Mouse (Mus musculus) hindbrain, embryonic 15.5 days (tissue): ENCODE data around the gene Nol10. TPM values are rescaled to one million over a fixed set of nuclear protein-coding genes. Genes with fewer than 3 reads are reported as not detected.

ENCODE experiments used
- ATAC-seq: fragments of 200-750 bp; cut with Nextera tagmentation; 2 replicates; pipeline ENCODE4 v1.8.0; 2017; ENCODE audit warnings: low read depth, moderate number of reproducible peaks, moderate TSS enrichment; ENCODE audit not compliant: low FRiP score
- H3K27ac ChIP-seq: fragments of 300-500 bp; sonication (generic); replicated peaks from 2 replicates; pipeline ENCODE4 v1.5.1; 2015; ENCODE audit warnings: mild to moderate bottlenecking, inconsistent platforms
- H3K27me3 ChIP-seq: fragments of 300-500 bp; sonication (generic); 2 replicates; pipeline ENCODE4 v1.6.1; 2015; ENCODE audit warnings: control low read depth, inconsistent platforms
- H3K36me3 ChIP-seq: fragments of 300-500 bp; sonication (generic); 2 replicates; pipeline ENCODE4 v1.6.1; 2015; ENCODE audit warnings: control low read depth, inconsistent platforms
- H3K4me1 ChIP-seq: fragments of 300-500 bp; sonication (generic); replicated peaks from 2 replicates; pipeline ENCODE4 v1.6.1; 2015; ENCODE audit warnings: control low read depth, inconsistent platforms
- H3K4me2 ChIP-seq: fragments of 300-500 bp; sonication (generic); 2 replicates; pipeline ENCODE4 v1.6.1; 2015; ENCODE audit warnings: moderate library complexity, mild to moderate bottlenecking, inconsistent platforms
- H3K4me3 ChIP-seq: fragments of 300-500 bp; sonication (generic); 2 replicates; pipeline ENCODE4 v1.5.1; 2015; ENCODE audit warnings: mild to moderate bottlenecking, inconsistent platforms
- H3K9ac ChIP-seq: fragments of 300-500 bp; sonication (generic); 2 replicates; pipeline ENCODE4 v1.6.1; 2015; ENCODE audit warnings: inconsistent platforms
- H3K9me3 ChIP-seq: fragments of 300-500 bp; sonication (generic); 2 replicates; pipeline ENCODE4 v1.6.1; 2016; ENCODE audit warnings: control low read depth, inconsistent platforms
- WGBS: fragments of 180-500 bp; shearing (Covaris S2); methylation state at CpG from one replicate; pipeline ENCODE4 v1.1.7; 2015; 5-methylcytosine and 5-hydroxymethylcytosine counted together
- polyA plus RNA-seq: library from polyadenylated mRNA; unstranded; fragments of >200 nt; fragmentation: Nextera tagmentation; extraction: Ambion mirVana; gene quantifications from 2 replicates; pipeline ENCODE4 v1.2.1, GENCODE M21; 2015

Nol10 gene
- polyA plus RNA-seq, 1 experiment from 2014 or later = 21.0 TPM

DNA sequence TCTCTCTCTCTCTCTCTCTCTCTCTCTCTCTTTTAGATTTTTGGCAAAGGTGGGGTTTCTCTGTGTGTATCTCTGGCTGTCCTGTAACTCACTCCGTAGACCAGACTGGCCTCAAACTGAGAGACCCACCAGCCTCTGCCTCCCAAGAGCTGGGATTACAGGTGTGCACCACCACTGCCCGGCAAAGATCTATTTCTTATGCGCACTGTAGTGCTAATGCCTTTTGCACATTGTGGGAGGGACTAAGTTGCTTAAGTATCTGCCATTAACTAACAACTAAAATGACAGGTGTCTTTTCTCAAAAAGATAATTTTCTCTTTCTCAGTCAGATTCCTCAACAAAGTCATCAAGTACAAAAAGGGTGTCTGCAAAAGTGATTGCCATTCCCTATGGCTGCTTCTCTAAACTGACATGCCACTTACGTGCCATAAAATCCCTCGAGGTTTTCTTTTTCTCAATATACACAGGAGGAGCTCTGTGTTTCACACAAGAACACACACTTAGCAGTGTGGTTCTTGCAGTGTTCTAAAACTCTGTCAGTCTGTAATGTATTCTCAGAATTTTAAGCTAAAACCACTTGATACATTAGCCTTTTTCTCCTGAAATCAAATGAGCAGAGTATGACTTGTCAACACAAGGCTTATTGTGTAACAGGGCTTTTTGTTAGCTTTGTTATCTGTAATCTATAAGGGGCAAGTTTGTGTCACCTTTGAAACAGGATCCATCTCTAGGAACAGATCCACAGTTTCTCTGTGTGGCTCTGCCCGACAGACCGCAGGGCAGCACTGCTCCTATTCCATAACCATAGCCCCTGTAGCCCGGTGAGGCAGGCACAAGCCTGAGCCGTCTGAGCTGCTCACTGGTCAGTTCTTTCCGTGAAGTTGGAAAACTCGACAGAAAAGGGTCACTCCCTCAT lies 77.3 kb downstream of the Nol10 start:
- Histone ChIP-seq H3K9ac (no peak overlapping the region), H3K36me3 (peaks cover 29% of the 10 kb centered on the region; the same call in 1 of the 2 replicates), H3K27ac (no peak overlapping the region), H3K27me3 (no peaks in the 10 kb centered on the region), H3K4me1 (no peaks in the 10 kb centered on the region), H3K4me2 (no peak overlapping the region), H3K9me3 (no peaks in the 10 kb centered on the region), H3K4me3 (no peak overlapping the region)
- no peak for ATAC-seq
- WGBS = 86% methylated on average over 11 of the region's 11 CpGs

DNA sequence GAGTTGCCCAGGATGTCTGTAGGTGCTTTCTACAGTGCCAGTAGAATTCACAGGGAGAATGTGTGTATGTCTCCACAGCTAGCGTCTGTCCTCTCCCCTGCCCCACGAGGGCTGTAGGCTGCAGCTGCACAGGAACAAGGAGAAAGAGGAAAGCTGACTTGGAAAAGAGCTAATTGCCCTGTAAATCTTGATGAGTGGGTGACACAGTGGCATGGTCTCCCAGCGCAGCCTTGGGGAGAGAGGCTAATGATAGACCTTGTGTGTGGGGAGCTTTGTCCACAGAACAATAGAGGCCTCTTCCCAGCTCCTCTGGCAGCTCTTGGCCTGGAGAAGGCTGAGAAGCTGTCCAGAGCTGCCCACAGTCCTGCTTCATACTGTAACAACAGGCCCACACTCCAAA lies 78.5 kb downstream of the Nol10 start:
- ATAC-seq = no peak
- no peaks in the 10 kb centered on the region for H3K4me1 ChIP-seq
- peaks cover 23% of the 10 kb centered on the region; the same call in 1 of the 2 replicates for H3K36me3 ChIP-seq
- no peak overlapping the region for H3K4me3 ChIP-seq
- no peaks in the 10 kb centered on the region for H3K9me3 ChIP-seq
- no peak overlapping the region for H3K27ac ChIP-seq
- H3K4me2 ChIP-seq = no peak overlapping the region
- 37% methylated on average over 3 of the region's 3 CpGs for WGBS
- H3K9ac ChIP-seq = no peak overlapping the region
- H3K27me3 ChIP-seq = no peaks in the 10 kb centered on the region

DNA sequence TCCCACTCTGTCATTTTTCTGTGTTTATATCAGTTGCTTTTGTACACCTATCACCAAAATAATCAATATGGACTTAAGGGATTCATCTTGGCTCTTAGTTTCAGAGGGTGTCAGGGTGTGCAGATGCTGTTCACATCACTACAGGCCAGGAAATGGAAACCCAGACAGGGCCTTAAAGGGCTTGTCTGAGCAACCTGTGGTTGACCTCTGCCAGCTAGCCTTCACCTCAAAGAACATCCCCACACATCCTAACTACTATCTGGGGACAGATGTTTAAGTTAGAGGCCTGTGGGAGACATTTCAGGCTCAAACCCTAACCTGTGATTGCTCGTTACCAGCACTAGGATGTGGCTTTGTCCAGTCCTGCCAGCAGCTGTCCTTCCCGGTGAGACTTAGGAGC lies 82.3 kb downstream of the Nol10 start:
- no peak for ATAC-seq
- Histone ChIP-seq H3K4me1 (no peaks in the 10 kb centered on the region), H3K9ac (no peak overlapping the region), H3K27ac (no peak overlapping the region), H3K4me2 (no peak overlapping the region), H3K27me3 (no peaks in the 10 kb centered on the region), H3K9me3 (no peaks in the 10 kb centered on the region), H3K4me3 (no peak overlapping the region), H3K36me3 (peaks cover 16% of the 10 kb centered on the region; the same call in 1 of the 2 replicates)
- 93% methylated on average over 2 of the region's 2 CpGs for WGBS

DNA sequence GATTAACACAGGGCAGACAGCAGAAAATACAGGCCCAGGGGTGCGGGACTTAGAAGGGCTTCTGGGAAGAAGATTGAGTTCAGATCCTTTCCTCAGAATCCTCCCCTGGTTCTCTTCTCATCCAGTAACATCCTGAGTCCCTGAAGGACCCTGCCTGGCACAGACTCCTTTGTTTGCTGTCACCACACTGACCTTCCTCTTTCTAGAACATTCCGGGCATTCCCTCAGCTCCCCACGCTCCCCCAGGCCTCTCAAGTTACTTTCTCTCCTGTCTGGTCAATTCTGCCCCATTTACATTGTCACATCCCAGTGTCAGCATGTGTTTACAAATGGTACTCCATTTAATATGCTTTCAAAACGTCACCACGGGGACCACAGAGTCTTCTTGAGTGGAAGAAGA lies 82.9 kb downstream of the Nol10 start:
- Histone ChIP-seq H3K27ac (no peak overlapping the region), H3K4me1 (no peaks in the 10 kb centered on the region), H3K27me3 (no peaks in the 10 kb centered on the region), H3K9ac (no peak overlapping the region), H3K36me3 (peaks cover 12% of the 10 kb centered on the region; the same call in 1 of the 2 replicates), H3K4me2 (no peak overlapping the region), H3K4me3 (no peak overlapping the region), H3K9me3 (no peaks in the 10 kb centered on the region)
- ATAC-seq = no peak
- 87% methylated on average over 5 of the region's 5 CpGs for WGBS

DNA sequence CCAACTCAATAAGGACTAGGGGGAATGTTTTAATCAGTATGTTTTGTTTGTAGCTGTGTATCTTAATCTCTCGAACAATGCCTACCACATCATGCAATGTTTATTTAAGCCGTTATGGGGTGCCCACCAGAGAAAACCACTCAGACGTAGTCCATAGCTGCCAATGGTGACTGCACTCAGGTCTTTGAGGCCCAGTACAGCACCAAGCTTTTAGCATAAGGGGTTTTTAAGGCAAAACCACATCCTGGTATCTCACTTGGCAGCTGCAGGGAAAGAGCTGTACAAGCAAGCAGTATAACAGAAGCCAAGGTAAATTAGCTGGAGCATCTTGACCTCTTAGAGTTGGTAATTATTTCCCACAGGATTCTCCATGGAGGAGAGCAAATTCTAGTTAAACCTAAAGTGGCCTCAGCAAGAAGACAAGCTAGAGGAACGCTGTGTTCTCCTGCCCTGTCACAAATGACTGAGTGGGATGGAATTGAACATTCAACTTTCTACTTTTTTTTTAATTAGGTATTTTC lies 83.6 kb downstream of the Nol10 start:
- no peaks in the 10 kb centered on the region for H3K27me3 ChIP-seq
- ATAC-seq = no peak
- H3K9ac ChIP-seq = no peak overlapping the region
- H3K4me2 ChIP-seq = no peak overlapping the region
- H3K27ac ChIP-seq = no peak overlapping the region
- H3K4me3 ChIP-seq = no peak overlapping the region
- WGBS = 85% methylated on average over 4 of the region's 4 CpGs
- 0 out of 2 replicates have a peak, but pooled peaks cover 11% of the 10 kb centered on the region for H3K36me3 ChIP-seq
- H3K4me1 ChIP-seq = no peaks in the 10 kb centered on the region
- no peaks in the 10 kb centered on the region for H3K9me3 ChIP-seq

DNA sequence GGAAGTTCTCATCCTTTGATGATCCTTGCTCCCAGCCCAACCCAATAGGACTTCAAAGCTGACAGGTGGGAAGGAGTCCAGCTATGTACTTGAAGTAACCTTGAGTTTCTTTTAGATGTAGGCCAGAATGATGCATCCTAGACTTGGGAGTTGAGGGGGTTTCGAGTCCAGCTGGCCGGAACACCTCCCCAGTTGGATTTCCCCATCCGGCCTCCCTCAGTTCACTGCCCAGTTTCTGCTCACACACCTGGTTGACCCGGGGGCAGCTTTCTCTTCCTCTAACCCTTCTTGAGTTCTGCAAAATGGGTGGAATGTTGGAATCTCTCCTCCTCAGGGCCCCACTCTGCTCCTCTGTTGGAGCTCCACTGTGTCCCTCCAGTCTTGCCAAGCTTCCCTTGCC lies 85.5 kb downstream of the Nol10 start:
- no peak overlapping the region for H3K27ac ChIP-seq
- ATAC-seq = no peak
- H3K4me1 ChIP-seq = no peaks in the 10 kb centered on the region
- no peak overlapping the region for H3K4me2 ChIP-seq
- 95% methylated on average over 4 of the region's 4 CpGs for WGBS
- no peak overlapping the region for H3K9ac ChIP-seq
- no peak overlapping the region for H3K4me3 ChIP-seq
- H3K9me3 ChIP-seq = no peaks in the 10 kb centered on the region
- H3K36me3 ChIP-seq = 0 out of 2 replicates have a peak, but pooled peaks cover 4% of the 10 kb centered on the region
- no peaks in the 10 kb centered on the region for H3K27me3 ChIP-seq

DNA sequence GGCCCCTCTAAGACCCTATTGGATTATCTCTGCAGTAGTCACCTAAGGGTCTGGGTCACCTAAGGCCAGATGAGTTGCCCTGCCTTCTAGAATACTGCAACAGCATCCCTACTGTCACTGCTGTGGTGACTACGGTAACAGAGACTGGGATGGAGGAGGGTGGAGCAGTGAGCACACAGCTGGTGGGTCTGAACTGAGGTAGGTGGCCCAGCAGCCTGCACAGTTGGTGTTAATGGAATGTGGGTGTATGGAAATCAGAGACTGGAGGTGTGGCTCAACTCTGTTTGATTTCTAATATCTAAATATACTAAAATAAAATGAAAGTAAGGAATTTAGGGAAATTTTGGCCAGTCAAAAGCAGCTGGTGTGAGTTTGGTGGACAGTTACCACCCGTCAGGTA lies 88.2 kb downstream of the Nol10 start:
- WGBS = 89% methylated on average over 2 of the region's 2 CpGs
- H3K4me2 ChIP-seq = no peak overlapping the region
- no peaks in the 10 kb centered on the region for H3K9me3 ChIP-seq
- H3K4me1 ChIP-seq = 0 out of 2 replicates have a peak, but pooled peaks cover 3% of the 10 kb centered on the region
- H3K27ac ChIP-seq = no peak overlapping the region
- H3K4me3 ChIP-seq = no peak overlapping the region
- no peaks in the 10 kb centered on the region for H3K36me3 ChIP-seq
- H3K9ac ChIP-seq = no peak overlapping the region
- no peaks in the 10 kb centered on the region for H3K27me3 ChIP-seq
- no peak for ATAC-seq

DNA sequence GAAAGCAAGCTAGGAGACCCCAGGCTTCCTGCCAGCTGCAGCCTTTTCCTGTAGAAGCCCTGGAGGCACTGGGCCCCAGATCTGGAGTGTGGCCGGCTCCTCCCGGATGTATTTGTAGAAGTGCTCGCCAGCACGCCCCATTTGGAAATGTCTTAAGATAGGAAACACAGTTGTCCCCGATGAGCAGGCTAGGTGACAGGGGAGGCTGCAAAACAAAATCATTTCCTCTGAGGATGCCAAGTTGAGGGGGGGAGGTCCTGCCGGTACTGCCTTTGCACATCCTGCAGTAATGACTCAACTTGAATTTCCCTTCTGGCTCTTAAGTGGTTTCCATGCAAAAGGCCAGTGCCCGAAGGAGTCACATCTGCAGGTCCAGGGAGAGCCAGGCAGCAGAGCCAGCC lies 92.0 kb downstream of the Nol10 start:
- no peak for ATAC-seq
- Histone ChIP-seq H3K36me3 (no peaks in the 10 kb centered on the region), H3K4me2 (no peak overlapping the region), H3K27me3 (no peaks in the 10 kb centered on the region), H3K4me1 (0 out of 2 replicates have a peak, but pooled peaks cover 3% of the 10 kb centered on the region), H3K4me3 (no peak overlapping the region), H3K9me3 (no peaks in the 10 kb centered on the region), H3K27ac (no peak overlapping the region), H3K9ac (no peak overlapping the region)
- WGBS = 53% methylated on average over 7 of the region's 7 CpGs

DNA sequence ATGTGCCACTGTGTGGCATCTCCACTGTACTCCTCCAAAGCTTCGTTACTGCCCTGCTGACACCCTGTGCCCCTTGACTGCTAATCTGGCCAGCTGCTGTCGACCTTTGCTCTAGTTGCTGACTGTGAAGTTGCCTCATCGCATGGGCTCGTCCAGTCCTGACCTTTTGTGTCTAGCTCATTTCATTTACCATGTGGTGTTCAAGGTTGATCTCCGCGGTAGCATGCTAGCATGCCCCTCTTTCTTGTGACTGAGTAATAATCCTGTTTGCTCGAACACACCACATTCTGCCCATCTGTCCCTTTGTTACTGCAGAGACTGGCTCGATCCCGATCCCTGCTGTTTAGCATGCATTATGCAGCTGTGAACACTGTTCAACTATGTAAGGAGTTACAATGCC lies 93.2 kb downstream of the Nol10 start:
- no peak for ATAC-seq
- H3K4me1 ChIP-seq = 0 out of 2 replicates have a peak, but pooled peaks cover 3% of the 10 kb centered on the region
- H3K4me3 ChIP-seq = no peak overlapping the region
- H3K27ac ChIP-seq = no peak overlapping the region
- no peaks in the 10 kb centered on the region for H3K9me3 ChIP-seq
- no peak overlapping the region for H3K9ac ChIP-seq
- no peak overlapping the region for H3K4me2 ChIP-seq
- H3K36me3 ChIP-seq = no peaks in the 10 kb centered on the region
- 33% methylated on average over 9 of the region's 9 CpGs for WGBS
- H3K27me3 ChIP-seq = no peaks in the 10 kb centered on the region

DNA sequence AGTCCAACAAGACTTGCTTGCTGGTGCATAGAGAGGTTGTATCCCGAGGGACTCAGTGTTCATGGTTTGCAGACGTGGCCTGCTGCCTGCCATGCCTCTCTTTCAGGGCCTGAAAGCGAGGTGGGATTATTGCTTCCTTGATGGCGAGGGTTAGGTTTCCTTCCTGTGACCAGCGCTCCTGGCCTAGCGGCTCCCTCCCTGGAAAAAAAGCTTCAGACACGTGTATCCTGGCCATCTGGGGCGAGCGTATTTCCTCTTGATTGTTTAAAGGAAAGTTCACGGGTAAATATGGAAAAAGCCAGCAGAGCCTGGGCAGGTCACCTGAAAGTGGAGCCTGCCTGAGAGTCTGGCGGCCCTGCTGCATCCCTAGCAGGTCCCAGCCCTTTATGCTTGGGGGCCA lies 96.1 kb downstream of the Nol10 start:
- Histone ChIP-seq H3K4me3 (no peak overlapping the region), H3K4me1 (0 out of 2 replicates have a peak, but pooled peaks cover 2% of the 10 kb centered on the region), H3K27me3 (no peaks in the 10 kb centered on the region), H3K9ac (no peak overlapping the region), H3K36me3 (no peaks in the 10 kb centered on the region), H3K4me2 (no peak overlapping the region), H3K9me3 (no peaks in the 10 kb centered on the region), H3K27ac (no peak overlapping the region)
- ATAC-seq = no peak
- WGBS = 69% methylated on average over 11 of the region's 11 CpGs

DNA sequence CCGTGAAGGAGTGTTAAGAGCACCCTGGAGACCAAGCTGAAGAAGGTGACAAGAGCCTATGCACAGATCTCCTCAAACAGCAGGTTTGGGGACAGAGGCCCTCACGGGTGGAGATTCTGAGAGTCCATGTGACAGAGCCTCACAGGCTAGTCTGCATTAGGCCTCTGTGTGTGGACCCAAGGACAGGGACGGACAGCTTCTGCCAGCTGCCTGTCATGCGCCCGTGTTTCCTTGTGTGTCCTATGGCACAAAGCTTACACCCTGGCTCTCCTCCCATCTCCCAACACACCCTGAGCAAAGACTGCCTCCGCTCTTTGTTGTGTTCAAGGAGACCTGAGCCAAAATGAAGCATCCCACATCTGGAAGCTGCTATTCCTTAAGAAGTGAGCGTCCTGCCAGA lies 97.0 kb downstream of the Nol10 start:
- no peak for ATAC-seq
- Histone ChIP-seq H3K4me2 (no peak overlapping the region), H3K27ac (no peak overlapping the region), H3K9me3 (no peaks in the 10 kb centered on the region), H3K9ac (no peak overlapping the region), H3K36me3 (no peaks in the 10 kb centered on the region), H3K27me3 (no peaks in the 10 kb centered on the region), H3K4me1 (no peaks in the 10 kb centered on the region), H3K4me3 (no peak overlapping the region)
- WGBS = 89% methylated on average over 7 of the region's 7 CpGs

DNA sequence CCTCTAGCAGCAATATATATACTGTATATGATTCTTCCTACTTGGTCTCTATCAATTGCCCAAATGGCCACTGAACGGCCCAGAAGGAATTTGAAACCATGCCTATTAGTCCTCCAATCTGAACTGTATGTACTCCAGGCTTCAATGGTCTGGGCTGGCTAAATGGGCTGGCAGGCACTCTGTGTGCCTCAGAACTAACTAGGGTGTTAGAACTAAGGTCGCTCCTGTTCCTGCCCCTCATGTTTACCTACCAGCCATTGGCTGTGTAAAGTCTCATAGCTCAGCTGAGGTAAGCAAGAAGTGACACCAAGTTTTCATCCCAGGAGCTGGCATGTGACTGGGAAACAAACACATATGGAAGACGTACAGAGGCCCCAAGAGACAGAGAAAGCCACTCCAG lies 100.5 kb downstream of the Nol10 start:
- Histone ChIP-seq H3K9ac (no peak overlapping the region), H3K27ac (no peak overlapping the region), H3K27me3 (no peaks in the 10 kb centered on the region), H3K4me3 (no peak overlapping the region), H3K9me3 (no peaks in the 10 kb centered on the region), H3K4me1 (no peaks in the 10 kb centered on the region), H3K36me3 (no peaks in the 10 kb centered on the region), H3K4me2 (no peak overlapping the region)
- WGBS = 88% methylated on average over 3 of the region's 3 CpGs
- ATAC-seq = no peak
